Mouse (Mus musculus) naive thymus-derived CD4-positive, alpha-beta T cell, adult 2 months (primary cell): ENCODE measurements at regions not wholly inside any gene's neighbourhood (a gene's known extent, or its start where the extent isn't known, plus 50 kb on each side); places are given as distances from the start of the nearest gene placed in this dataset.

Experiments used
- DNase-seq: peaks from one replicate; pipeline ENCODE4 v3.0.0-alpha.2; 2011; ENCODE audit warnings: low read depth

DNA sequence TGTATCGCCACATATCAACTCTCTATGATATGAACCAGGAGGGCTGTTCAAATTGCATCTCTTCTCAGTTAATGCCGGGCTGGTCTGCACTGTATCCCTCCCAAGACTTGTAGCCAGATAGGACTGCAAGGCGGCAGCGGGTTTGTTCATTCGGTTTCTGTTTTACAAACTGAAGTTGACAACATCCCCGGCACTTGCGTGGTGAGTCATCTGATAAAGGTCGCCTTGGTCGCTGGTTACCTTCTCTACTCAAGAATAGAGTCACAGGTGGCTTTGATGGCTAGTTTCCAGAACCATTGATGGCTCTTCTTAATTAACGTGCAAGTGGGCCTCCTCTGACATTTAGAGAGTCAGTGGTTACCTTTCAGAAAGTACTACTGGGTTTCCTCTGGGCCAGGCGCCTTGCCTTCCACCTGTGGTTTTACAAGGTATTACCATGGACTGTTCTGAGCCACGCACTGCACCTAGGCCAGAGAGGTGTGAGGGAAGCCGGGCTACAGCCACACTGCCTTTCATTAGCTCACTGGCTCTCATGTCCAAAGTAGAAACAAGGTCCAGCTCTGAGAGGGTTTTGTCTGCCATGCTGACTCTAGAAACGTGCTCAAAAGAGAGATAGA, 1266.9 kb upstream of the A1bg start:
- DNase-seq: no peak

GRCm38 (mm10) chr15:62186548-62186947, 1263.7 kb upstream of the A1bg start:
- DNase-seq: no peak

GRCm38 (mm10) chr15:62183803-62184202, 1261.0 kb upstream of the A1bg start:
- no peak for DNase-seq

DNA sequence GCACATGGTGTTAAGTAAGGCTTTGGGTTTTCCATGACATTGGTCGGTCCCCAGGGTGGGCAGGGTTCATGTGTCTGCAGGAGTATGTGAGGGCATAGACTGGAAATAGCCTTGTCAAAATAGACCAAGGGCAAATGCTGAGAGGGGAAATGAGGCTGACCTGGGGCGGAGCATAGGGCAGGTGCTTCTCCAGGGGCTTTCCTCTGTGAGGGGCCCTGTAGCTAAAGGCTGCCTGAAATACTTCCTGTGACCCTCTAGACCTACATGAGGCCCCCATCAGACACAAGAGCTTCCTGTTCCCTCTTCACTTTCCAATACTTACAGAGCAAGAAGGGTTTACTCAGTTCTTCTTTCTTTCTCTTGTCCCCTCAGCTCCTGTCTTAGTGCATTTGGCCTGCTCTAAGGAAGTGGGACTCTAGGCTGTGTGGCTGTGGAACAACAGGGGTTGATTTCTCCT, 1258.7 kb upstream of the A1bg start:
- no peak for DNase-seq

- DNase-seq: no peak
These were observed 1257.9 kb upstream of the A1bg start for GRCm38 (mm10) chr15:62180718-62181117.

GRCm38 (mm10) chr15:62179801-62180200, 1257.0 kb upstream of the A1bg start:
- DNase-seq: no peak

- DNase-seq: no peak
These were observed 1255.8 kb upstream of the A1bg start for GRCm38 (mm10) chr15:62178568-62178967.

DNA sequence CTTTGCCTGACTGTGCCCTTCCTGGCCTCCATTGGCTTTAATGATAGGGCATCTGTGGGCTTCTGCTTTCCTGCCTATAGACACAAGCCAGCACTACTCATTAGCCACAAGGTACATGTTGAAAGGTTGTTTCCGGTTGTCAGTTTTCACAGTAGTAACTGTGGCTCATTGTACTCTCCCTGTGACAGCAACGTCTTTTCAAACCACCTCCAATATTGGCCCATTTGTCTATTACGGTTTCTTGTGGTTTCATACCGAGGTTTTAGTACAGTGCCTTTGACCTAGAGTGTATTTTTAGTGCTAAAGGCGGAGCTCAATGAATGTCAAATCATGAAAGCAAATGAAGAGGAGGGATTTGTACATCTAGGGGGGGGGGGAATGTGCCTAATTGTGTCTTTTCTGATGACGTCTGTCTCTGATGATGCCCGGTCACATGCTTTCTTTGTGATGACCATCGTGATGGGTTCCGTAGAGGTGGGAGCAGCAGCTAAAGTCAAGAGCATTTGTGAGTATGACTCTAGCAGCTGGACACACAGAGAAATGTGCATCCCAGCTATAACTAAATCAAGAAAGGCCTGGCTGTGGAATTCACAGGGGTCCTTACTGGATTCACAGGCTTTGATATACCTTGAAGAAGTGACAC, 1255.1 kb upstream of the A1bg start:
- peak; percentile 65 for DNase-seq

DNA sequence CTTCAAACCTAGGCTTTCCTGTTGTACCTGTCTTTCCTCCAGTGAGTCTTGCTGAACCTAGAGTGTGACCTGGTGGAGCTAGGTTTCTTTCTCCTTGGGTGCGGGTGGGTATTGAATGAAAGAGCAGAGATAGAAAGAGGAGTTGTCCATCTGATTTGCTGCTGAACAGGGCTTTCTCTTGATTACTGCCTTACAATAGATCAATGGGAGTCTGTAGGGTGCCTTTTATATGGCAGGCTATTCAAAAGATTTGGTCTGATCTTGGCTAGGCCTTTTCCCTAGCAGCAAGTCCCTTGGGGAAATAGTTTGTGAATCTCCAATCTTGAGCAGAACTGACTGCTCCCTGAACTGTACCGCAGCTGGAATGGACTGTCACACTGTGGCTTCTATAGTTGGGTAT, 1253.3 kb upstream of the A1bg start:
- no peak for DNase-seq

DNA sequence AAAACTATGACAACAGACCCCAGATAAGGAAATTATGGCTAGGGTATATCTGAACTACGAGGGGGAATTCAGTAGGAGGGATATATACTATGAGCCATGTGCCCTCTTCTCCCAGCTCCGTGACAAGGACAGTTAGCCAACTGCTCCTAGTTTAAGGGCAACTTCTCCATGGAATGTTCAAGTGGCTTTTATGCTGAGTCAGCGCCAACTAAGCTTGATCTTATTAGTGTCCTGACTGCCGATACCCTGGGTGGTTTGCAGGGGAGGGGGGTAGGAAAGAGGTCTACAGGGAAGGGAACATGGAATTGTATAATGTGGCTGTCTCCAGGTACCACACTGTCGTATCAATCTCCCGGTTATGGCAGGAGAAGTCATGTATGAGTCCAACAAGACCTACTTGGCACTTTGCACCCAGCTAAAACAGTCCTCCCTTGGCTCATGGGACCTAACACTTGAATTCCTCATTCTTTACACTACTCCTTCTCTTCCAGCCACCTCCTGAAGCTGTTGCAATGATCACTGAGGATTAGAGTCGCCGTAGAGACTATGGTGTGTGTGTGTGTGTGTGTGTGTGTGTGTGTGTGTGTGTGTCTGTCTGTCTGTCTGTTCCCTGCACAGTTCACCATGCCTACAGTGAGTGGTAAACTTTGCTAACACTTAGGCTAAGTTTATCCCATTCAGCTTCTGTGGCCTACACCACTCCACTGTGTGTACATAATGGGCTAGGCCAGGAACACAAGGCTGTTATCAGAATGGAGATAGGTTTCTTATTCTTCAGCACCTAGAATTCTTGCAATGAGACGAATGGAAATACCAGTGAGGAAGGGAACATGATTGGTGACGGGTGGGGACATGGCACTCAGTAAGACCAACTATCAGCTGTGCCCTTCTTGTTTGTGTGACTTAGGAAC, 1251.1 kb upstream of the A1bg start:
- no peak for DNase-seq

DNA sequence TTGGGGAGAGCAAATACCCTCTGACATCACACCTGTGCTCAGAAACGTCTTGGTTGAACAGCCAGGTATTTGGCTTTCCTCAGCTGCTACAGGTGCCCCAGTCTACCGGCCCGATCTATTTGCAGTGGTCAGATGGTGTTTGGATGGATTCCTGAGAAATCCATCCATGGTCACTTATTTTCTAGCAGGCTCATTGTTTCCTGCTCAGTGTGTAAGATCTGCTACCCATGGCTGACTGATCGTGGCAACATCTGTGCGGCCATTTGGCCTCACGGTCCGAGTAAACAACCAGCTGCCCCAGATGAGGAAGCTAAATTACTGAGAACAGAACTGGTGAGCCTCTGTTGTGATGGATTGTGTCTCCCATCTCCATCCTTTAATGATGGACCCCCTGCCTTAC, 1248.8 kb upstream of the A1bg start:
- no peak for DNase-seq

DNA sequence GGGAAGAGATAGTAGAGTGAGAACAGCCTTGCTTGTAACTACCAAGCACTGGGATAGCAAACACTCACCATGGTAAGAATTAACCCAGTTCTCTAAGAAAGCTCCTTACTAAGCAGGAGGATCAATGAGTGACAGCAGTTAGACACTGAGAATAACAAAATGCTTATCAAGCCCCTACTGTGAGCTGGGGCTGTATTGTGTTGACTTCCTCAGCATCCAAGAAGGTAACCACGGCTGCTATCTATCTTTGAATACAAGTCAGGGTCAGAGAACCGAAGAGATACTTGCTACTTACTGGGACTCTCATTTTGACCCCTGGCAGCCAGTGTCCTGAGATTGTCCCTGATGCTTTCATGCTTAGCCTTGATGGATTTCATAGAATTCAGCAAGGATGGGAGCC, 1248.4 kb upstream of the A1bg start:
- no peak for DNase-seq

DNA sequence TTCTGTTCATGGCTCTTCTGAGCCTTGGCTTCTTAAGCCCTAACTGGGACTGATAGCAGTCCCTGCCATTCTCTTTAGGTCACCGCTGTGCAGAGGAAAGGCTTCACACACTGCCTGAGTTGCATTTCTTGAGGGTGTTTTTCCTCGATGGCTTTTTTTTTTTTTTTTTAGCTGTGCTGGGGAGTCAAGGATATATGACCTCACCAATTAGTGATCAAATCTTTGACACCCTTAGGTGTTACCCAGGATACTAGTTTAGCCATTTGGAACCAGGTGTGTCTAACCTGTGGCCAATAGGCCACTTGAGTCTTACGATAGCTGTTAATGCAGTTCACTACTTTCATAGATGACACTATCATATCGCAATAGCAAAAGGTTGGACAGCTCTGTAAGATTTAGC, 1247.5 kb upstream of the A1bg start:
- DNase-seq: no peak

GRCm38 (mm10) chr15:62169591-62170019, 1246.8 kb upstream of the A1bg start:
- peak; percentile 93 for DNase-seq

- no peak for DNase-seq
These were observed 1246.3 kb upstream of the A1bg start for GRCm38 (mm10) chr15:62168958-62169590.

GRCm38 (mm10) chr15:62168522-62168921, 1245.7 kb upstream of the A1bg start:
- DNase-seq: no peak

- DNase-seq: peak; percentile 73
These were observed 1244.0 kb upstream of the A1bg start for GRCm38 (mm10) chr15:62166786-62167185.

DNA sequence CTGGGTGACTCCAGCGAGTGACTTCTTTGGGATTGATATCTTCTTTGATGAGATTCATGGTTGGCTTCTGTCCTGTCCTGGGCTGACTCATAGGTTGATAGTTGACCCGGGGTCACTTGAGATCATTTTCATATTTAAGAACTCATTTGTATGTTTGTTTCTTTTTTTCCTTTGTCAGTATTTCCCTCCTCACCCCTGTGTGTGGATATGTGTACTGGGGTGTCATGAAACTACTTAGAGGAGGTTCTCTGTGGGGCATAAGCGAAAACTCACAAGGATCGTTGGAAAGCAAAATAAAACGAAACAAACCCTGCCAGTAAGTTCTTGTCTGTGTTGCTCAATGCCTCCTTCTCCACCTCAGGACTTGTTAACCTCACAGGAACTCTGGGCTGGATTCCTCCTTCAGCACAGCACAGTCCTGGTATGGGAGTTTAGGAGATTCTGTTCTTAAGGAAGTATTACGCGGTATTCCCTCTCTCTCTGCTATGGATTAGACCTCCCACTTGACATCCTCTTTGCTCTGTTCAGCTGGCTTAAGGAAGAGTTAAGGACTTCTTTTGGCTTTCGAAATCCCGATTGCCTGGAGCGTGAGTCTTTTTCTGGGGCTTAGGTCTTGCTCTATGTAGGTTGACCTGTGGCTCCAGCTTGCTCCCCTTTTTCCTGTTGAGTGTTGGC, 1243.2 kb upstream of the A1bg start:
- DNase-seq: no peak

- peak; percentile 90 for DNase-seq
These were observed 1242.1 kb upstream of the A1bg start for GRCm38 (mm10) chr15:62164766-62165410.

DNA sequence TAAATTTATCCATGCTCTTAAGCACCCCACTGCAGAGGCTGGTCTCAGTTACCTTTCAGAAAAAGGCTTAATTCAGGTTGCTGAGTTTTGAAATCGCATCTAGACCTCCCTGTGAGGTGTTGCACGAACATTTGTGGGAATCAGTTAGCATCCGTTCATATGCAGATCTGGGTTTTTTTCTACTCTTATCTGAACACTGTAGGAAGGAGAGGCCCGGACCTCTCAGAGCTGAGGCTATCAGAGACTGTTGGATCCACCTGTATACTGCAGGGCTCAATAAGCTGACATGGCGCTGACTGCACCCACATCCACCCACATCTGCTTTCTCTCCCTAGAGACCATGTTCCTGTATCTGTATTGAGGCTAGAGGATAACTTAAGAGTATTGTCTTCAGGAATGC, 1240.4 kb upstream of the A1bg start:
- no peak for DNase-seq

DNA sequence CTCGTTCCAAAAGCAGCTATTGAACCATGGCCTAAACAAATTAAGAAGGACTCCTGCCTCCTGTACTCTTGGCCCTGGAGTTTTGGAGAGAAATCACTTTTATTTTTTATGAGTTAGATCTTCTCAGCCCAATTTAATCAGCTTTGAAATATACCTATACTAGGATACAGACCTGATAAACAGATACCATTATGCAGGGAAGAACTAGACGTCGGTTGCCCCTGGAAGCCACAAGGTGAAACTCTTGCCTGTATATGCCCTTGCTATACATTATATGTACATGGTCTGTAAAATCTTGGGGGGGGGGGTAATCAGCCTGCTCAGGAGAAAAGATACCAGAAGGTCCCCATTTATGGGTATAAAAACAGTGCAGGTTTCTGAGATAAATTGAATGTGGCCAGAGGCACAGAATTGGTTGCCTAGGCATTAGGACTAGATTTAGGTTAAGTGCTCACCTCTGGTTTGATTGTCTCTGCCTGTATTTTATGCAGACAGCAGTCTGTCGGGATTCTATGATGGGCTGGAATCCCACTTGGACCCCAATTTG, 1239.9 kb upstream of the A1bg start:
- DNase-seq: no peak
